Mouse (Mus musculus) B cell, adult 62 days (primary cell): ENCODE measurements around the gene Lbp. TPM values are rescaled to one million over a fixed set of nuclear protein-coding genes. Genes with fewer than 3 reads are reported as not detected.

ENCODE experiments used
- total RNA-seq: library from RNA; stranded (reverse); gene quantifications from 4 replicates; pipeline ENCODE4 v1.2.4, GENCODE M21; 2023

The Lbp gene
- not detected in 4 replicates for total RNA-seq

GRCm38 (mm10) chr2:158305948-158306695, at the start of gene Lbp:
Gene Lbp, plus strand, starts transcription at chr2:158306493.

GRCm38 (mm10) chr2:158258005-158258418, 48.3 kb upstream of the Lbp start, which contains the start of gene Bpi:
Gene Bpi, plus strand, starts transcription at chr2:158258094.

GRCm38 (mm10) chr2:158375443-158376122, 69.3 kb downstream of the Lbp start, which contains the start of gene Snhg11:
Gene Snhg11, plus strand, starts transcription at chr2:158375638.

Other genes starting within 250 kb of the Lbp start
- gene Tgm2, start 160.1 kb upstream of the Lbp start, total RNA-seq = 2.0 to 3.6 TPM (median 2.9 TPM) in 4 replicates
- not detected in 4 replicates for gene D630003M21Rik, start 77.3 kb upstream of the Lbp start, total RNA-seq
- gene Bpi, start 48.4 kb upstream of the Lbp start, total RNA-seq = not detected in 4 replicates
- gene Snhg11, start 69.1 kb downstream of the Lbp start, total RNA-seq = not detected in 4 replicates
- gene Ralgapb, start 103.4 kb downstream of the Lbp start, total RNA-seq = 59.7 to 72.3 TPM (median 66.7 TPM) in 4 replicates
- gene Adig, start 196.1 kb downstream of the Lbp start, total RNA-seq = 1.9 to 4.4 TPM (median 2.5 TPM) in 4 replicates
- gene Arhgap40, start 206.3 kb downstream of the Lbp start, total RNA-seq = 0.67 TPM in 1 of 4 replicates, not detected in the others